Mouse (Mus musculus): ENCODE data around the gene Myo5a. TPM values are rescaled to one million over a fixed set of nuclear protein-coding genes. Genes with fewer than 3 reads are reported as not detected.

Gene Myo5a
- polyA plus RNA-seq, 2 experiments = 20.0 to 28.0 TPM

GRCm38 (mm10) chr9:75267147-75267546 is 196.3 kb downstream of the Myo5a start:
- TF ChIP-seq POLR2A (IDR thresholded peaks at IDR 0.05; ENCODE audit: borderline replicate concordance, extremely low read depth, insufficient read depth, insufficient read length) = no peak
- H3K4me1 ChIP-seq (ENCODE audit: control insufficient read depth, insufficient read depth, low read length) = no peaks in the 10 kb centered on the region
- no peaks in the 10 kb centered on the region for H3K9me3 ChIP-seq (ENCODE audit: control insufficient read depth, low read length)
- no peaks in the 10 kb centered on the region for H3K36me3 ChIP-seq (ENCODE audit: control insufficient read depth, insufficient read depth, low read length)
- no peak for ATAC-seq (ENCODE audit: low FRiP score, low read depth)
- H3K27me3 ChIP-seq (ENCODE audit: control insufficient read depth, insufficient read depth, low read length) = no peaks in the 10 kb centered on the region
- WGBS = 75% methylated on average over 6 of the region's 6 CpGs
- no peak overlapping the region for H3K9ac ChIP-seq (ENCODE audit: low read depth, low read length, severe bottlenecking)
- H3K4me3 ChIP-seq (replicated peaks; ENCODE audit: low read length) = no peak overlapping the region
- H3K27ac ChIP-seq (replicated peaks; ENCODE audit: low read depth, low read length) = no peak overlapping the region
- no peak overlapping the region for H3K4me2 ChIP-seq (replicated peaks; ENCODE audit: low read depth, low read length, severe bottlenecking)
- DNase-seq (ENCODE audit: low spot score) = no peak

GRCm38 (mm10) chr9:75270382-75270781 is 199.6 kb downstream of the Myo5a start:
- no peaks in the 10 kb centered on the region for H3K36me3 ChIP-seq (ENCODE audit: control insufficient read depth, insufficient read depth, low read length)
- DNase-seq (ENCODE audit: low spot score) = no peak
- ATAC-seq (ENCODE audit: low FRiP score, low read depth) = no peak
- no peak for TF ChIP-seq POLR2A (IDR thresholded peaks at IDR 0.05; ENCODE audit: borderline replicate concordance, extremely low read depth, insufficient read depth, insufficient read length)
- H3K9me3 ChIP-seq (ENCODE audit: control insufficient read depth, low read length) = no peaks in the 10 kb centered on the region
- H3K4me2 ChIP-seq (replicated peaks; ENCODE audit: low read depth, low read length, severe bottlenecking) = no peak overlapping the region
- WGBS = 72% methylated on average over 6 of the region's 6 CpGs
- H3K27ac ChIP-seq (replicated peaks; ENCODE audit: low read depth, low read length) = no peak overlapping the region
- no peaks in the 10 kb centered on the region for H3K27me3 ChIP-seq (ENCODE audit: control insufficient read depth, insufficient read depth, low read length)
- H3K4me3 ChIP-seq (replicated peaks; ENCODE audit: low read length) = no peak overlapping the region
- no peak overlapping the region for H3K9ac ChIP-seq (ENCODE audit: low read depth, low read length, severe bottlenecking)
- H3K4me1 ChIP-seq (ENCODE audit: control insufficient read depth, insufficient read depth, low read length) = no peaks in the 10 kb centered on the region

DNA sequence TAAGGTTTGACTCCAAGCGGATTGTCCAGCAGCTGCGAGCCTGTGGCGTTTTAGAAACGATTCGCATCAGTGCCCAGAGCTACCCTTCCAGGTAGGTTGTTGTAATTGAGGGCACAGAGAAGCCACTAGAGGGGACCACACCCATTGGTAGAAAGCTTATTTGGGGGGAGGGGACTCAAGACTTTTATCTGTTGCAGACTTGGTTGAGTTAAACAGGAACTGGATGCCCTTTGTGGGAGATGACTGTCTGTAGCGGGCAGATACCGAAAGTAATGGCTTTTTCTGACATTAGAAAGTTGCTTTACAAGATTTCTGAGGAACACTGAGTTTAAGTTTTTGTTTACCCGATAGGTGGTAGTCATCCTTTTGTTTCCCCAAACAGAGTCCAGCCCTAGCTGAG is 200.7 kb downstream of the Myo5a start:
- TF ChIP-seq POLR2A (IDR thresholded peaks at IDR 0.05; ENCODE audit: borderline replicate concordance, extremely low read depth, insufficient read depth, insufficient read length) = no peak
- no peak overlapping the region for H3K4me2 ChIP-seq (replicated peaks; ENCODE audit: low read depth, low read length, severe bottlenecking)
- H3K4me1 ChIP-seq (ENCODE audit: control insufficient read depth, insufficient read depth, low read length) = no peaks in the 10 kb centered on the region
- no peaks in the 10 kb centered on the region for H3K36me3 ChIP-seq (ENCODE audit: control insufficient read depth, insufficient read depth, low read length)
- H3K9ac ChIP-seq (ENCODE audit: low read depth, low read length, severe bottlenecking) = no peak overlapping the region
- no peaks in the 10 kb centered on the region for H3K27me3 ChIP-seq (ENCODE audit: control insufficient read depth, insufficient read depth, low read length)
- DNase-seq (ENCODE audit: low spot score) (no peak), ATAC-seq (ENCODE audit: low FRiP score, low read depth) (no peak)
- 79% methylated on average over 8 of the region's 8 CpGs for WGBS
- no peak overlapping the region for H3K27ac ChIP-seq (replicated peaks; ENCODE audit: low read depth, low read length)
- H3K9me3 ChIP-seq (ENCODE audit: control insufficient read depth, low read length) = no peaks in the 10 kb centered on the region
- no peak overlapping the region for H3K4me3 ChIP-seq (replicated peaks; ENCODE audit: low read length)

Other genes starting within 250 kb of the Myo5a start
- not detected in 2 replicates for gene Onecut1, start 209.1 kb upstream of the Myo5a start, polyA plus RNA-seq (2012; rRNA removed)
- 0.04 TPM in 1 of 2 replicates, not detected in the other for gene Onecut1, start 209.1 kb upstream of the Myo5a start, polyA plus RNA-seq (2014; fragmentation: Nextera tagmentation; extraction: Ambion mirVana)
- 9.0 and 9.6 TPM in 2 replicates for gene Fam214a, start 118.1 kb upstream of the Myo5a start, polyA plus RNA-seq (2012; rRNA removed)
- gene Fam214a, start 118.1 kb upstream of the Myo5a start, polyA plus RNA-seq (2014; fragmentation: Nextera tagmentation; extraction: Ambion mirVana) = 10.7 and 11.9 TPM in 2 replicates
- 64.5 and 73.2 TPM in 2 replicates for gene Arpp19, start 33.4 kb upstream of the Myo5a start, polyA plus RNA-seq (2012; rRNA removed)
- 280 and 290 TPM in 2 replicates for gene Arpp19, start 33.4 kb upstream of the Myo5a start, polyA plus RNA-seq (2014; fragmentation: Nextera tagmentation; extraction: Ambion mirVana)
- gene Myo5c, start 161.0 kb downstream of the Myo5a start, polyA plus RNA-seq (2012; rRNA removed) = 0.27 and 0.52 TPM in 2 replicates
- 0.15 and 0.23 TPM in 2 replicates for gene Myo5c, start 161.0 kb downstream of the Myo5a start, polyA plus RNA-seq (2014; fragmentation: Nextera tagmentation; extraction: Ambion mirVana)
- 26.9 and 27.9 TPM in 2 replicates for gene Gnb5, start 235.3 kb downstream of the Myo5a start, polyA plus RNA-seq (2012; rRNA removed)
- gene Gnb5, start 235.3 kb downstream of the Myo5a start, polyA plus RNA-seq (2014; fragmentation: Nextera tagmentation; extraction: Ambion mirVana) = 28.0 and 28.5 TPM in 2 replicates